8 mouse cellular contexts compared by ENCODE assay signal in genomic region chr17:34024861-34025755, GRCm38 (mm10). TPM values are rescaled to one million over a fixed set of nuclear protein-coding genes. Genes with fewer than 3 reads are reported as not detected.
DNase-seq lines count a peak whose midpoint lies in the region; ATAC-seq and TF ChIP-seq lines count a peak whose summit lies in the region.

No protein-coding gene starts in this region.

- H3K9ac ChIP-seq in heart, embryonic 11.5 days (ENCODE audit: low read depth, low read length): peak overlapping the region; percentile 96
- H3K9ac ChIP-seq in MEL (ENCODE audit: control insufficient read depth, low read depth, low read length, poor library complexity, severe bottlenecking): peak overlapping the region; percentile 96
- H3K9ac ChIP-seq in embryonic facial prominence, embryonic 12.5 days: peak overlapping the region; percentile 94
- H3K9ac ChIP-seq in intestine, embryonic 16.5 days (ENCODE audit: low read depth, low read length): peak overlapping the region; percentile 93

- 1% methylated on average over 57 of the region's 57 CpGs for WGBS in heart, embryonic 11.5 days (ENCODE audit: insufficient replicate concordance)
- under 1% methylated on average over 56 of the region's 57 CpGs for WGBS in embryonic facial prominence, embryonic 12.5 days
- WGBS in intestine, embryonic 16.5 days: under 1% methylated on average over 53 of the region's 57 CpGs

- TF ChIP-seq CTCF in MEL (IDR thresholded peaks at IDR 0.05 in 2 of 3, conservative IDR thresholded peaks at IDR 0.05 in 1 of 3; ENCODE audit: control insufficient read depth in 1 of 3, insufficient read depth in 1 of 3, low read depth in 2 of 3, low read length in 3 of 3, poor library complexity in 1 of 3, severe bottlenecking in 1 of 3): no peak

- TF ChIP-seq RAD21 in MEL (IDR thresholded peaks at IDR 0.05; ENCODE audit: low read depth, low read length): no peak

- H3K4me2 ChIP-seq in heart, embryonic 11.5 days: peak overlapping the region; percentile 94
- H3K4me2 ChIP-seq in embryonic facial prominence, embryonic 12.5 days (replicated peaks): peak overlapping the region; percentile 94
- H3K4me2 ChIP-seq in intestine, embryonic 16.5 days (ENCODE audit: low read depth, low read length): peak overlapping the region; percentile 94
- peak overlapping the region; percentile 86 for H3K4me2 ChIP-seq in myocyte (ENCODE audit: low read depth)

- H3K9me3 ChIP-seq in heart, embryonic 11.5 days (replicated peaks; ENCODE audit: control insufficient read depth, low read length): no peaks in the 10 kb centered on the region
- H3K9me3 ChIP-seq in MEL (replicated peaks; ENCODE audit: insufficient read depth, low read length): no peaks in the 10 kb centered on the region
- H3K9me3 ChIP-seq in embryonic facial prominence, embryonic 12.5 days: peaks cover under 1% of the 10 kb centered on the region; the same call in 1 of the 2 replicates
- H3K9me3 ChIP-seq in intestine, embryonic 16.5 days (ENCODE audit: control insufficient read depth, low read length): no peaks in the 10 kb centered on the region

- no peaks in the 10 kb centered on the region for H3K27me3 ChIP-seq in heart, embryonic 11.5 days (ENCODE audit: control insufficient read depth, insufficient read depth, low read length)
- H3K27me3 ChIP-seq in MEL (ENCODE audit: control insufficient read depth in 1 of 2, insufficient read depth in 2 of 2, low read length in 2 of 2) (no peaks in the 10 kb centered on the region), myocyte (ENCODE audit: control insufficient read depth, insufficient read depth, insufficient read length) (no peaks in the 10 kb centered on the region)
- H3K27me3 ChIP-seq in embryonic facial prominence, embryonic 12.5 days: no peaks in the 10 kb centered on the region
- no peaks in the 10 kb centered on the region for H3K27me3 ChIP-seq in intestine, embryonic 16.5 days (replicated peaks; ENCODE audit: control insufficient read depth, insufficient read depth, low read length)

- peak overlapping the region; percentile 87 for H3K4me3 ChIP-seq in heart, embryonic 11.5 days (ENCODE audit: low read depth, low read length)
- H3K4me3 ChIP-seq in MEL (ENCODE audit: control insufficient read depth in 1 of 2, insufficient read depth in 1 of 2, low read depth in 2 of 2, low read length in 2 of 2) (peak overlapping the region; percentile 90 to 96), myocyte (peak overlapping the region; percentile 51)
- H3K4me3 ChIP-seq in embryonic facial prominence, embryonic 12.5 days: peak overlapping the region; percentile 70
- H3K4me3 ChIP-seq in intestine, embryonic 16.5 days (ENCODE audit: low read length): peak overlapping the region; percentile 90

- TF ChIP-seq POLR2A in MEL (IDR thresholded peaks at IDR 0.05; ENCODE audit: control insufficient read depth in 1 of 2, insufficient read depth in 1 of 2, low read depth in 1 of 2, low read length in 2 of 2, poor library complexity in 1 of 2) (0 out of 4 replicates have a peak, but pooled peaks of 1 of the 2 experiments have one; percentile 51), myocyte (IDR thresholded peaks at IDR 0.05; ENCODE audit: insufficient read length, low read depth) (no peak)

- intact Hi-C loops in left cerebral cortex, postnatal 25 days (cut with DNase I): no loop called here

- no peak for ATAC-seq in heart, embryonic 11.5 days (replicated peaks; ENCODE audit: insufficient number of reproducible peaks, low FRiP score, low TSS enrichment)
- ATAC-seq in embryonic facial prominence, embryonic 12.5 days (ENCODE audit: insufficient number of reproducible peaks, insufficient read depth, low FRiP score, low TSS enrichment): no peak
- ATAC-seq in intestine, embryonic 16.5 days: peak; percentile 16

- peaks cover 40% of the 10 kb centered on the region for H3K4me1 ChIP-seq in heart, embryonic 11.5 days (ENCODE audit: control insufficient read depth, insufficient read depth, low read length)
- peaks cover 0 to 24% of the 10 kb centered on the region in 2 experiments; a peak in 2 of 4 replicates for H3K4me1 ChIP-seq in MEL (ENCODE audit: control insufficient read depth in 1 of 2, insufficient read depth in 2 of 2, low read length in 2 of 2)
- peaks cover 56% of the 10 kb centered on the region for H3K4me1 ChIP-seq in embryonic facial prominence, embryonic 12.5 days
- H3K4me1 ChIP-seq in intestine, embryonic 16.5 days (ENCODE audit: control insufficient read depth, insufficient read depth, low read length): peaks cover 43% of the 10 kb centered on the region

- peaks cover 30% of the 10 kb centered on the region for H3K36me3 ChIP-seq in heart, embryonic 11.5 days (ENCODE audit: control insufficient read depth, insufficient read depth, low read length)
- H3K36me3 ChIP-seq in MEL (ENCODE audit: control insufficient read depth in 1 of 2, insufficient read depth in 2 of 2, low read length in 2 of 2): peaks cover 3 to 10% of the 10 kb centered on the region in 2 experiments; a peak in 3 of 4 replicates
- peaks cover 49% of the 10 kb centered on the region for H3K36me3 ChIP-seq in embryonic facial prominence, embryonic 12.5 days
- H3K36me3 ChIP-seq in intestine, embryonic 16.5 days (ENCODE audit: control insufficient read depth, insufficient read depth, low read length): peaks cover 30% of the 10 kb centered on the region
- peaks cover 12% of the 10 kb centered on the region for H3K36me3 ChIP-seq in myocyte (ENCODE audit: control insufficient read depth, insufficient read depth)

- TF ChIP-seq EP300 in MEL (IDR thresholded peaks at IDR 0.05; ENCODE audit: low read depth in 1 of 2, low read length in 2 of 2): no peak

- peak overlapping the region; percentile 95 for H3ac ChIP-seq in myocyte (ENCODE audit: control insufficient read depth, insufficient read length)

- no peak for DNase-seq in heart, adult 18-20 months
- no peak for DNase-seq in MEL (ENCODE audit: low read depth, low spot score)
- DNase-seq in left cerebral cortex, postnatal 25 days (ENCODE audit: low spot score in 2 of 2): no peak
- DNase-seq in frontal cortex, postnatal 14 days (ENCODE audit: low spot score in 2 of 2): no peak

- H3K79me2 ChIP-seq in MEL (ENCODE audit: control insufficient read depth, insufficient read depth, low read length, poor library complexity) (peaks cover 21% of the 10 kb centered on the region), myocyte (ENCODE audit: control insufficient read depth, insufficient read depth) (peaks cover 11% of the 10 kb centered on the region)

- peak overlapping the region; percentile 88 for H3K27ac ChIP-seq in heart, embryonic 11.5 days (ENCODE audit: low read depth, low read length)
- H3K27ac ChIP-seq in MEL (ENCODE audit: control insufficient read depth, low read depth, low read length): peak overlapping the region; percentile 69
- H3K27ac ChIP-seq in embryonic facial prominence, embryonic 12.5 days: peak overlapping the region; percentile 94
- peak overlapping the region; percentile 84 for H3K27ac ChIP-seq in intestine, embryonic 16.5 days (ENCODE audit: low read length)

RNA-seq across cellular contexts. Expression of gene Ring1, which starts 0.6 kb away (rescaled TPM):
- polyA plus RNA-seq in heart, embryonic 11.5 days (2014; fragmentation: Nextera tagmentation; extraction: Ambion mirVana): 3.9 and 4.4 TPM in 2 replicates
- total RNA-seq in heart, adult 18-20 months (2021): 10 to 100 TPM; 13.2 to 16.9 TPM
- total RNA-seq in MEL (2012; rRNA removed): 12.4 and 18.3 TPM in 2 replicates
- polyA plus RNA-seq in MEL (2012; ENCODE audit: insufficient read depth in 1 of 2, insufficient read length in 2 of 2, low read depth in 1 of 2, low replicate concordance in 2 of 2, missing spikeins in 1 of 2) (10 to 100 TPM in 1 of 2 experiments, not detected in 1; 28.4 TPM), myocyte (2012; fragmentation: generic; extraction: Trizol) (42.9 TPM)
- 27.2 and 29.7 TPM in 2 replicates for polyA plus RNA-seq in embryonic facial prominence, embryonic 12.5 days (2016; fragmentation: Nextera tagmentation; extraction: Ambion mirVana)
- polyA plus RNA-seq in intestine, embryonic 16.5 days (2015; fragmentation: Nextera tagmentation; extraction: Ambion mirVana): 9.3 and 12.1 TPM in 2 replicates
- total RNA-seq in left cerebral cortex, postnatal 25 days (2021): 10 to 100 TPM; 28.4 to 32.2 TPM

RNA-seq across cellular contexts. Expression of gene H2-Ke6, which starts 2.8 kb away (rescaled TPM):
- polyA plus RNA-seq in heart, embryonic 11.5 days (2014; fragmentation: Nextera tagmentation; extraction: Ambion mirVana): 29.4 and 35.5 TPM in 2 replicates
- total RNA-seq in heart, adult 18-20 months (2021): 100 to 1,000 TPM; 131 to 137 TPM
- total RNA-seq in MEL (2012; rRNA removed): 19.6 and 24.1 TPM in 2 replicates
- polyA plus RNA-seq in MEL (2012; ENCODE audit: insufficient read depth in 1 of 2, insufficient read length in 2 of 2, low read depth in 1 of 2, low replicate concordance in 2 of 2, missing spikeins in 1 of 2) (10 to 100 TPM in 1 of 2 experiments, not detected in 1; 34.4 TPM), myocyte (2012; fragmentation: generic; extraction: Trizol) (51.1 TPM)
- polyA plus RNA-seq in embryonic facial prominence, embryonic 12.5 days (2016; fragmentation: Nextera tagmentation; extraction: Ambion mirVana): 52.2 and 59.5 TPM in 2 replicates
- 66.0 and 66.7 TPM in 2 replicates for polyA plus RNA-seq in intestine, embryonic 16.5 days (2015; fragmentation: Nextera tagmentation; extraction: Ambion mirVana)
- total RNA-seq in left cerebral cortex, postnatal 25 days (2021): 10 to 100 TPM; 33.3 to 35.1 TPM

RNA-seq across cellular contexts. Expression of gene Slc39a7, which starts 6.4 kb away (rescaled TPM):
- 61.4 and 67.2 TPM in 2 replicates for polyA plus RNA-seq in heart, embryonic 11.5 days (2014; fragmentation: Nextera tagmentation; extraction: Ambion mirVana)
- total RNA-seq in heart, adult 18-20 months (2021): 10 to 100 TPM; 66.3 to 67.0 TPM
- 125 and 152 TPM in 2 replicates for total RNA-seq in MEL (2012; rRNA removed)
- polyA plus RNA-seq in MEL (2012; ENCODE audit: insufficient read depth in 1 of 2, insufficient read length in 2 of 2, low read depth in 1 of 2, low replicate concordance in 2 of 2, missing spikeins in 1 of 2) (100 to 1,000 TPM in 1 of 2 experiments, not detected in 1; 150 TPM), myocyte (2012; fragmentation: generic; extraction: Trizol) (207 TPM)
- 191 and 193 TPM in 2 replicates for polyA plus RNA-seq in embryonic facial prominence, embryonic 12.5 days (2016; fragmentation: Nextera tagmentation; extraction: Ambion mirVana)
- polyA plus RNA-seq in intestine, embryonic 16.5 days (2015; fragmentation: Nextera tagmentation; extraction: Ambion mirVana): 171 and 176 TPM in 2 replicates
- total RNA-seq in left cerebral cortex, postnatal 25 days (2021): 10 to 100 TPM; 96.2 to 98.6 TPM

RNA-seq across cellular contexts. Expression of gene Rxrb, which starts 6.5 kb away (rescaled TPM):
- polyA plus RNA-seq in heart, embryonic 11.5 days (2014; fragmentation: Nextera tagmentation; extraction: Ambion mirVana): 13.8 and 14.6 TPM in 2 replicates
- 10 to 100 TPM; 42.3 to 45.4 TPM for total RNA-seq in heart, adult 18-20 months (2021)
- total RNA-seq in MEL (2012; rRNA removed): 37.2 and 37.6 TPM in 2 replicates
- 10 to 100 TPM in 1 of 2 experiments, not detected in 1; 63.4 TPM for polyA plus RNA-seq in MEL (2012; ENCODE audit: insufficient read depth in 1 of 2, insufficient read length in 2 of 2, low read depth in 1 of 2, low replicate concordance in 2 of 2, missing spikeins in 1 of 2)
- polyA plus RNA-seq in embryonic facial prominence, embryonic 12.5 days (2016; fragmentation: Nextera tagmentation; extraction: Ambion mirVana): 69.9 and 72.6 TPM in 2 replicates
- polyA plus RNA-seq in intestine, embryonic 16.5 days (2015; fragmentation: Nextera tagmentation; extraction: Ambion mirVana): 37.6 and 38.4 TPM in 2 replicates
- 45.8 TPM for polyA plus RNA-seq in myocyte (2012; fragmentation: generic; extraction: Trizol)
- 10 to 100 TPM; 79.5 to 83.1 TPM for total RNA-seq in left cerebral cortex, postnatal 25 days (2021)

RNA-seq across cellular contexts. Expression of gene Col11a2, which starts 14.1 kb away (rescaled TPM):
- polyA plus RNA-seq in heart, embryonic 11.5 days (2014; fragmentation: Nextera tagmentation; extraction: Ambion mirVana): 0.31 and 0.70 TPM in 2 replicates
- total RNA-seq in heart, adult 18-20 months (2021): 1 to 10 TPM in 1 of 2 experiments, under 1 TPM in 1; 0.55 to 1.7 TPM
- 4.6 and 4.8 TPM in 2 replicates for total RNA-seq in MEL (2012; rRNA removed)
- polyA plus RNA-seq in MEL (2012; ENCODE audit: insufficient read depth in 1 of 2, insufficient read length in 2 of 2, low read depth in 1 of 2, low replicate concordance in 2 of 2, missing spikeins in 1 of 2) (10 to 100 TPM in 1 of 2 experiments, not detected in 1; 14.5 TPM), myocyte (2012; fragmentation: generic; extraction: Trizol) (0.94 TPM)
- 7.2 and 14.8 TPM in 2 replicates for polyA plus RNA-seq in embryonic facial prominence, embryonic 12.5 days (2016; fragmentation: Nextera tagmentation; extraction: Ambion mirVana)
- 0.20 and 0.45 TPM in 2 replicates for polyA plus RNA-seq in intestine, embryonic 16.5 days (2015; fragmentation: Nextera tagmentation; extraction: Ambion mirVana)
- 10 to 100 TPM; 14.1 to 14.6 TPM for total RNA-seq in left cerebral cortex, postnatal 25 days (2021)
